Mouse (Mus musculus): ENCODE results near the gene Svip. TPM values are rescaled to one million over a fixed set of nuclear protein-coding genes. Genes with fewer than 3 reads are reported as not detected.
A peak's percentile ranks its signal among the peaks of the same experiment; 100 is the strongest.

The Svip gene
- 10 to 100 TPM; 34.0 to 38.8 TPM for total RNA-seq (2021)

- peak; percentile 91 for DNase-seq
Measured at GRCm38 (mm10) chr7:52005511-52006295, at the start of gene Svip. Gene Svip (minus strand): TSS chr7:52006018.

DNA sequence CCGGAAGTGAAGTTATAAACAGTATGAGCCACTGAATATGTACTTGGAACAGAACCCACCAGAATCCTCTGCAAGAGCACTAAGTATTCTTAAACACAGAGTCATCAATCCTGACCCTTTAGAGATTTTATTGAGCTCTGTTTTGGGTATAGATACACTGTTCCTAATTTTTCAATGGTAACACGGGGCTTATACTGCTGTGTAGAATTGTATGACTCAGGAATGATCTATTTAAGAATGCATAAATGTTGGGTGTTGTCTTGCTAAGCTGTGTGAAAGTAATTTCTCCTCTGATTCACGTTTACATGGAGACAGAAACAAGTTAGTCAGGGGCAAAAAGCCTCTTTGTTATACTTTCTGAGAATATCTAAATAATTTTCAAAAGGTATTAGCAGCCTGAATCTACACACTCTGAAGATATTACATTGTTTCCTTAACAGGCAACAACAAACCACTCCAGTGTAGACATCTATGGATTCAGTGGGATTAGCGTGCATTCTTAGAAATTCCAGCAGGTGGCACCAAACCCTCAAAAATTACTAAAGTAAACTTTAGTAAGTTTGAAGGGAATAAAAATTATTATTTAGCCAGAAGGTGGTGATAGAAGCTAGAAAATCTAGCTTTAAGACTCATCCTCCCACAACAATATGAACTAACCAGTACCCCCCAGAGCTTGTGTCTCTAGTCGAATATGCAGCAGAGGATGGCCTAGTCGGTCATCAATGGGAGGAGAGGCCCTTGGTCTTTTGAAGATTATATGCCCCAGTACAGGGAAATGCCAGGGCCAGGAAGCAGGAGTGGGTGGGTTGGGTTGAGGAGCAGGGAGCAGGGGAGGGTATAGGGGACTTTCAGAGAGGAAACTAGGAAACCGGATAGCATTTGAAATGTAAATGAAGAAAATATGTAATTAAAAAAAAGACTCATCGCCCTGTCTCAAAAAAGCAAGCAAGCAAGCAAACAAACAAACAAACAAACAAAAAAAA lies 32.1 kb upstream of the Svip start:
- DNase-seq, result peak in 1 of 2 experiments; percentile 5

DNA sequence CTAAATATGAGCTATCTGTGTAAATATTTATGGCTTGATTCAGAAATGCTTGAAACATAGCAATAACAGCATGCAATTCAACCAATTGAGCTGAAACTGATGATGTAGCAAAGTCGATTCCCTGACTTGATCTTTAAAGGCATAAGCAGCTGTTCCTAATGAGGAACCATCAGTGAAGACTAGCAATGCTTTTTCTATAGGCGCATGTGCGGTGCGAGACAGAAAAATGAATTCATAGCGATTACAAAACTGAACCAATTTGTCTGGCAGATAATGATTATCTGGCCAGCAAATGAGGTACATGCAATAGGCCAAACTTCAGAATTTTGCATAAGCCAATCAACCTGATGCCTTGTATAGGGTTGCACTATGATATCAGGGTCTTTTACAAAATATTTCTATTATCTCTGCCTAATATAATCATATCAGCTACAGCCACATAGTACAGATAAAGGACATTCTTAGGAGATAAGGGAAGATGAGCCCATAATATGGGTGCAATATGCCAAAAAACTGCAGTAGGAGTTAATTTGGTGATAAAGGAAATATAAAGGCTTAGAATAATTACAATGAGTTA lies 18.3 kb upstream of the Svip start:
- DNase-seq, result no peak

DNA sequence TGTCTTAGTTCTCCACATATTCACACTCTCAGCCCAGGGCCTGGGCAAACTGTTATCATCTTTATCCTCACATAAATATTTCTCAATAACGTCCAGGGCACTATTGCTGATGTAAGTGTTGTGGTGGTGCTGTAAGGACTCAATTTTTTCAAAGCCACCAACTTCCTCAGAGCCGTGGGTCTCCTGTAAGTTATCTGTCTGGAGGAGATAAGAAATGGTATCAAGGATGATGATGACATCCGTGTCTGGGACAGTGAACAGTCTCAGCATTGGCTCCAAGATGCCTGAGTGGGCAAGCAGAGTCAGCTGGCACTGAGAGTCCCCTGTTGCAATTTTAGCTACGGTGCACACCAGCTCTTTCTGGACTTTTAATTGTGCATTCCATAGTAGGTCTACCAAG lies 16.2 kb upstream of the Svip start:
- DNase-seq, result no peak

DNA sequence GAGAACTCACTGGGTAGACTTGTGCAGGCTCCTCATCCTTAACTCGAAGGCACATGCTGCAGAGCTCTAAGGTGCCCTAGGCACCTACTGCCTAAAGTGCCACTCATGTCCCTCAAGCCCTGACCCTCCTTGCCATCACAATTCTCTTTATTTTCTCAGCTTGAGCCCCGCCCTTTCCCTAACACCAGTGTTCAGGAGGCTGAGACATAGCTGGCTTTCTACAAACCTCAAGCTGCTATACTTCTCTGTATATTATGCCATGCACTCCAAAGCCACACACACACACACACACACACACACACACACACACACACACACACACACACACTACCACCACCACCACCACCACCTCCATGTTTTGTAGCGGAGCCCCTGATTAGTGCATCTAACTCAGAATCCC lies 9.8 kb upstream of the Svip start, which contains the start of gene 1700015G11Rik:
TSS of gene 1700015G11Rik (minus strand) at position 101 of the 400 bp plus-strand sequence.
- DNase-seq, result no peak

DNA sequence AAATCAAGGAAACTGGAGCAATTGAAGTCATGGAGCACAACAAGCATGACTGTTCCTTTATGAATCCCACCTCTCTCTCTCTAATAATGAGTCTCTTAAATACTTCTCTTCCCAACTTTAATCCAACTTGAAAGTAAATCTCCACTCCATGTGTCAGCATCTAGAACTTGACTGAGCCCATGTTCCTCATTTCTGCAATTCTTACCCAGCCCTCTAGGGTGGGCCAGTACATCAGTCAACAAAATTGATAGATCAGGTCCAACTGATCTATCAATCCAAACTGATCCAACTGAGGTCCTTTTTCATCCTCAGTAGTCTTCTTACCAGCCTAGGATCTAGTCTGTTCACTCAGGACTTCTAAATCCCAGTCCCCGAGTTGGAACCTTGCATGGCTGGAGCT lies 9.4 kb upstream of the Svip start:
- DNase-seq, result no peak

DNA sequence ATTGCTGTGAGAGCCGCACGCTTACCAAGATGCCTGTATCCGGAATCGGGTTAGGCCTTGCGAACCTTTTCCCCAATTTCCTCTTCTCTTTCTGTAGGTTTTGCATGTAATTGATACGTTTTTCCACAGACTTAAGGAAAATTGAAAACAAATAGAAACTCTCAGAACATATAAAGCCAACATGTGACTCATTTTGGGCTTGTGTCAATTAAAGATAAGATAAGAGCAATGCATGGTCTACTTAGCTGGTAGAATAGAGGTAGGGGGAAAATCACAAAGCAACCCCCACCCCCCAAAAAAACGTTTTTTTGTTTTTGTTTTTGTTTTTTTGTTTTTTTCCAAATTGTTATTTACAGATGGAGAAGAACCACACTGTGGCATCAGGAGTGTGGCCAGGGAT lies 7.6 kb upstream of the Svip start:
- no peak for DNase-seq

DNA sequence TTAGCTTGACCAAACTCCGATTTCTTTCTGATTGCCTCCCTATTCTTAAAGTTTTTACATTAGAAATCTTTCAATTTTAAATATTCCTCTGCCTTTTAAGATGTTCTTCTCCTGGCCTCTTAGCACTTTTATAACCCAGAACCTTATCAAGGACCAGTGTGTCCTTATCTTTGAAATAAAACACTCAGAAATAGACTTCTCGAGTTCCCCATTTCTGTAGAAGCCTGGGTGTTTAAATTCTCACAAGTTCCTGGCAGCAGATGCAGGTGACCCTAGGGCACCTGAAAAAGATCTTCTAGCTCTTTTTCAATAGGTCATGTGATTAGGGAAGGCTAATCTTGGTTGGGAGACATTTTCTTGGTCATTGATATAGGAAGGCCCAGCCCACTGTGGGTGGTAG lies 1.3 kb upstream of the Svip start:
- no peak for DNase-seq

GRCm38 (mm10) chr7:52006296-52006630 lies 445 bp upstream of the Svip start:
- no peak for DNase-seq

- DNase-seq, result no peak
Measured at GRCm38 (mm10) chr7:51991020-51991419, 14.8 kb downstream of the Svip start.

GRCm38 (mm10) chr7:51986909-51987308 lies 18.9 kb downstream of the Svip start:
- DNase-seq, result no peak

- peak in 1 of 2 experiments; percentile 11 for DNase-seq
Measured at GRCm38 (mm10) chr7:51985763-51986162, 20.1 kb downstream of the Svip start.

DNA sequence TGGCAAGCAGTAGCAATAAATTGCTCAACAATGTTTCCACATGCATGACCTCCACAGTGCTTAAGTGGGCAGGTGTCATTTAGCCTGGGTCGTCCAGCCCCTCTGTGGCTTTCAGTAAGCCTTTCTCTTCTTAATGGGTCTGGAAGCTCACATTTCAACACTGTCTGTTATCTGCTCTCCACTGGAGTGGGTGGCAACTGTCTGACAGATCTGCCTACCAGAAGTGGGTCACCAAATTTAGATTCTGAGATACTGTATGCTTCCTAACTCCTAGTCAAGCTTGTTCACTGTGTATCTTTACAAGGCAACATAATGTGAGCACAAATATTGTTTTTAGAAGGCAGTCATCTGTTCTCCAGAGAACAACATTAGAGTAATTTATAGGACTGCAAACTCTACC lies 23.5 kb downstream of the Svip start:
- DNase-seq, result peak in 1 of 2 experiments; percentile 23

DNA sequence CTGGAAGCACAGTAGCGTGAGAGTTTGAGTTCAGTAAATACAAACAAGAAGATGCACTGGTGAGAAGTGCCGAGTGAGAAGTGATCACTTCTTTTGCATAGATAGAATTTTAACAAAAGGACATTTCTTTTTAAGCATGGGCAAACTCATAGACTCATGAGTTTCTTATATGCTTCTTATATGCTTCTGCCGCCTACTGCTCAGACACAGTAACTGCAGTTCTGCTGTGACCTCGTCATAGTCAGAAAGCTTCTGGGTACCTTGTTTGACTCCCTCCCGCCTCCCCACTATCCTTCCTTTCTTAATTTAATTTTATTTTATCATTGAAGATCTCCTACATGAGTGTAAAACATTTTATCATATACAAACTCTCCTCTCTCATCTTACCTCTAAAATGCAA lies 26.5 kb downstream of the Svip start:
- DNase-seq, result no peak

DNA sequence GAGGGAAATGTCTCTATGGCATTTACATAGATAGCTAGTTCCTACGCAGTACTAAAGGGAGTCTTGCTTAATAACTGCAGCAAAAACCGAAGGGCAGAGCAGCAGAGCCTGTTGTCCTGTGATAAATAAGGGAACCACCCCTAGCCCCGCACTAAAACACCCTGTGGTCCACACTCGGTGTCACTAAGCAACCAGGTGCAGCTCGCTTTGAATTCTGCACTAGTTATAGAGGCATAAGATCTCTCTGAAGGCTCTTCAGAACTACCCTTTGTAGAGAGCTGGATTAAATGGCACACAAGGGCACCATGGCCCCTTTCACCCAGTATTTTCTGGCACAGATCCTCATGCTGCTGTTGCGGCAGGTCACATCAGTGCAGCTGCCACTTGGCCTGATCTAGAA lies 30.6 kb downstream of the Svip start:
- no peak for DNase-seq

GRCm38 (mm10) chr7:51973526-51973925 lies 32.3 kb downstream of the Svip start:
- DNase-seq, result no peak

DNA sequence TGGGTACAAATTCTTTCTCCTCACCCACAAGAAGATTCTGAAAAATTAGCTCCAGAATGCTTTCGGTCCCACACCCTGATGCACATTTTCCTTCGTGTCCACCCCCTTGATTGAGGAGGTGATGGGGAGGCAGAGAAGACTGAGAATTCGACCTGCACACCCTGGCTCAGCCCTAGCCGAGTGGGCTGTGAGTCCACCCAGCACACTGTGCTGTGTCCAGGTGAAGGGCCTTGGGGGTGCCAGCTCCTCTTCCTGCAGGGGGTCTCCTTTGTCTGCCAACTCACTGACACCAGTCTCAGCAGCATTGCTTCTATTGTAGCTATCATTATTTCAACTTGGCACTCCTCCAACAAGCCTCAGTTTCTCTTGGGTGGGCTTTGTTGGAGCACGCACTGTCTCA lies 32.7 kb downstream of the Svip start:
- no peak for DNase-seq

DNA sequence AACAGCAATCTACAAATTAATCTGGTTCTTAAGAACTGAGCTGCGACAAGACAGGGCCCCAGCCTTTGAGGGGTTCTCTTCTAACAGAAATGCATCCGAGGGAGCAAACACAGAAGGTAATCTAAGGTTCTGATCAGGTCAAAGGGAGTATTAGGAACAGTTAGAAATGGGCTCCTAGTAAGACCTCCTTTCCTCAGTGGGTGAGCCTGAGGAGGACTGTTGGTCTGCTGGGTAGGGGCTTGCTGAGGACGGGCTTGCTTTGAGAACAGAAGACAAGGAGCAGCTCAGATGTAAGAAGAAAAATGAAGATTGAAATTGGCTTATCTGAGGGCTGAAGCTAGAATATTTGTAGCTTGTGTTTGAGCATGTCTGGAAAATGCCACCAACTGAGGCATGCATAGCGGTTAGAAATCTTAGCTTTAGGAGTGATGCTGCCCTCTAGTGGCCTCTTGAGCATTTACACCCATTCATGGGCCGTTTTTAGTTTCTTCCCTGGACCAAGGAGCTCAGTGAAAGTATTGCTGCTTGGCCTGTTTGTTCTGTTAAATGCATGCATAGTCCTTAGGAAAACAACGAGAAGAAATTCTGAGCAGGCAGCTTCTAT lies 33.5 kb downstream of the Svip start:
- peak; percentile 19 to 50 for DNase-seq

GRCm38 (mm10) chr7:51969379-51969778 lies 36.4 kb downstream of the Svip start:
- DNase-seq, result no peak

- DNase-seq, result no peak
Measured at GRCm38 (mm10) chr7:51967581-51967980, 38.2 kb downstream of the Svip start.

DNA sequence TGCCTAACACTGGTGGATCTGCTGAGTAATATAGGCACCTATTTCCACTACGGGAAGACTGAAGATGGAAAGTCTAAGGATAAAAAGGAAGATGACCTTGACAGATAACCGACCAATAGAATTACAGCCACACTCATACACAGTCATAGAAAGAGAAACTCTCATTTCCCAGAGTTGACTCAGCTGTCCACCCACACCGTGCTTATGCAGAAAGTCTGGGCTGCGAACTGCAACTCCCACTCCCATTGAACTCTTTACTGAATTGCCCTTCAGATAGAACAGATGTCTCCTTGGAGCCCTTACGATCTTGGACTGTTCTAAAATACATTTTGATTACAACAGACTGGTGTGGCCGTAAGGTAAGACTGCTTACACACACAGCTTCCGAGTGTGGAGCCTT lies 41.1 kb downstream of the Svip start:
- no peak for DNase-seq

- no peak for DNase-seq
Measured at GRCm38 (mm10) chr7:51962219-51962952, 43.4 kb downstream of the Svip start.

Data from layer of hippocampus, postnatal 36 days (tissue).